16 mouse cellular contexts compared by ENCODE assay signal in the genomic region with DNA sequence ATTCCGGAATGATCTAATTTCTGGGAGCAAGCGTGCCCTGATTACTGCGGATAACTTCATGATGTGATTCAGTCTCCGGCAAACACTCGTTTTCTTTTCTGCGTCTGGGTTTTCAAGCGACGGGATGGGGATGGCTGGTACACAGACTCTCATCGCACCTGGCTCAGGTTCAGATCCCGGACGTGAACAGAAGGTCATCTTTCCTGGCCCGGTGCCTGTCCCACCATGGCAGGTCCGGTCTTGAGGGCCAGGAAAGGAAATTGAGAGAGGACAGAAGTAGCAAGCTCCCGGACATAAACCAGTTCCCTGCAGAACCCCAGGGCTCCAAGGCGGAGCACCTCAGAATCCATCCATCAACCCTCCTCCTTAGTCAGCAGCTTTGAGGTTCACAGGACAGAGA. TPM values are rescaled to one million over a fixed set of nuclear protein-coding genes. Genes with fewer than 3 reads are reported as not detected.
A peak's percentile ranks its signal among the peaks of the same experiment; 100 is the strongest.
DNase-seq lines count a peak whose midpoint lies in the region; ATAC-seq and TF ChIP-seq lines count a peak whose summit lies in the region.
"Had no signal": no experiment of that assay in that cellular context is flagged by ENCODE, and none has a peak within 500 bp of the region (broad histone marks: within the 10 kb centered on the region; RNA-seq: fewer than 3 reads in every experiment).

No protein-coding gene starts in this region.

- TF ChIP-seq CTCF in cerebellum, adult 2 months (IDR thresholded peaks at IDR 0.05; ENCODE audit: borderline replicate concordance, insufficient read depth, low read depth, low read length), result no peak

- no peak overlapping the region for H3K4me2 ChIP-seq in forebrain, embryonic 12.5 days
- no peak overlapping the region for H3K4me2 ChIP-seq in forebrain, embryonic 16.5 days (ENCODE audit: low read length)
- no peak overlapping the region for H3K4me2 ChIP-seq in midbrain, embryonic 16.5 days (ENCODE audit: low read length)
- H3K4me2 ChIP-seq: embryonic facial prominence, embryonic 12.5 days; limb, embryonic 15.5 days; stomach, embryonic 15.5 days had no signal

- no peak overlapping the region for H3K4me3 ChIP-seq in forebrain, embryonic 10.5 days
- H3K4me3 ChIP-seq in forebrain, embryonic 12.5 days (replicated peaks), result no peak overlapping the region
- no peak overlapping the region for H3K4me3 ChIP-seq in cerebellum, adult 2 months (replicated peaks; ENCODE audit: insufficient read depth, low read depth, low read length)
- no peak overlapping the region for H3K4me3 ChIP-seq in forebrain, embryonic 16.5 days (replicated peaks; ENCODE audit: low read length)
- no peak overlapping the region for H3K4me3 ChIP-seq in midbrain, embryonic 16.5 days (ENCODE audit: low read depth, low read length)
- H3K4me3 ChIP-seq: embryonic facial prominence, embryonic 12.5 days; limb, embryonic 15.5 days; megakaryocyte, embryonic 14.5 days; stomach, embryonic 15.5 days had no signal

- H3K36me3 ChIP-seq in forebrain, embryonic 10.5 days (replicated peaks), result no peaks in the 10 kb centered on the region
- H3K36me3 ChIP-seq in forebrain, embryonic 12.5 days (replicated peaks), result no peaks in the 10 kb centered on the region
- no peaks in the 10 kb centered on the region for H3K36me3 ChIP-seq in forebrain, embryonic 16.5 days (ENCODE audit: control insufficient read depth, insufficient read depth)
- no peaks in the 10 kb centered on the region for H3K36me3 ChIP-seq in midbrain, embryonic 16.5 days (ENCODE audit: control insufficient read depth, insufficient read depth, low read length)
- H3K36me3 ChIP-seq: embryonic facial prominence, embryonic 12.5 days; limb, embryonic 15.5 days; stomach, embryonic 15.5 days had no signal

- 0 out of 2 replicates have a peak overlapping the region, but pooled peaks have one; percentile 11 for H3K27ac ChIP-seq in forebrain, embryonic 10.5 days
- H3K27ac ChIP-seq in forebrain, embryonic 12.5 days, result no peak overlapping the region
- peak overlapping the region; percentile 98 for H3K27ac ChIP-seq in cerebellum, adult 2 months (ENCODE audit: insufficient read depth, low read length)
- peak overlapping the region; percentile 37 for H3K27ac ChIP-seq in forebrain, embryonic 16.5 days (ENCODE audit: low read length)
- H3K27ac ChIP-seq in midbrain, embryonic 16.5 days (ENCODE audit: low read length), result peak overlapping the region; percentile 61
- H3K27ac ChIP-seq: embryonic facial prominence, embryonic 12.5 days; limb, embryonic 15.5 days; stomach, embryonic 15.5 days had no signal

- no peak for DNase-seq in forebrain, embryonic 10.5 days (ENCODE audit: extremely low spot score, low spot score)
- peak; percentile 99 for DNase-seq in cerebellum, adult 2 months
- DNase-seq in kidney, adult 8-10 months, result no peak
- no peak for DNase-seq in thymus, postnatal 25 days
- DNase-seq in heart, adult 18-20 months, result no peak
- DNase-seq: adrenal gland, adult 2 months; kidney, postnatal 10 days; lung, adult 2 months had no signal

- H3K9me3 ChIP-seq in forebrain, embryonic 10.5 days, result no peaks in the 10 kb centered on the region
- no peaks in the 10 kb centered on the region for H3K9me3 ChIP-seq in forebrain, embryonic 12.5 days
- H3K9me3 ChIP-seq in forebrain, embryonic 16.5 days (ENCODE audit: control insufficient read depth, low read length), result no peaks in the 10 kb centered on the region
- H3K9me3 ChIP-seq in midbrain, embryonic 16.5 days (replicated peaks; ENCODE audit: control insufficient read depth, low read length, poor library complexity, severe bottlenecking), result no peaks in the 10 kb centered on the region
- H3K9me3 ChIP-seq: embryonic facial prominence, embryonic 12.5 days; limb, embryonic 15.5 days; stomach, embryonic 15.5 days had no signal

- H3K4me1 ChIP-seq in forebrain, embryonic 10.5 days, result peaks cover 34% of the 10 kb centered on the region
- H3K4me1 ChIP-seq in forebrain, embryonic 12.5 days, result peaks cover 30% of the 10 kb centered on the region
- peaks cover 87% of the 10 kb centered on the region for H3K4me1 ChIP-seq in cerebellum, adult 2 months (ENCODE audit: control insufficient read depth, insufficient read depth, low read length)
- peaks cover 20% of the 10 kb centered on the region for H3K4me1 ChIP-seq in forebrain, embryonic 16.5 days (replicated peaks; ENCODE audit: control insufficient read depth, insufficient read depth, low read length)
- peaks cover 24% of the 10 kb centered on the region for H3K4me1 ChIP-seq in midbrain, embryonic 16.5 days (ENCODE audit: control insufficient read depth, insufficient read depth, low read length)
- H3K4me1 ChIP-seq: embryonic facial prominence, embryonic 12.5 days; limb, embryonic 15.5 days; stomach, embryonic 15.5 days had no signal

- 92% methylated on average over 15 of the region's 15 CpGs for WGBS in forebrain, embryonic 10.5 days
- WGBS in forebrain, embryonic 12.5 days, result 90% methylated on average over 15 of the region's 15 CpGs
- 14% methylated on average over 15 of the region's 15 CpGs for whole genome bisulfite sequencing in cerebellum, adult 2 months
- 80% methylated on average over 15 of the region's 15 CpGs for WGBS in forebrain, embryonic 16.5 days
- WGBS in midbrain, embryonic 16.5 days, result 80% methylated on average over 15 of the region's 15 CpGs

- H3K9ac ChIP-seq in forebrain, embryonic 12.5 days, result no peak overlapping the region
- H3K9ac ChIP-seq in forebrain, embryonic 16.5 days (replicated peaks; ENCODE audit: low read depth, low read length), result no peak overlapping the region
- no peak overlapping the region for H3K9ac ChIP-seq in midbrain, embryonic 16.5 days (ENCODE audit: low read depth, low read length)
- H3K9ac ChIP-seq: embryonic facial prominence, embryonic 12.5 days; limb, embryonic 15.5 days; stomach, embryonic 15.5 days had no signal

- TF ChIP-seq POLR2A in cerebellum, adult 2 months (IDR thresholded peaks at IDR 0.05; ENCODE audit: borderline replicate concordance, insufficient read depth, low read length), result peak; percentile 60; the same call in 1 of the 2 replicates

- H3K27me3 ChIP-seq in forebrain, embryonic 10.5 days (ENCODE audit: poor library complexity, severe bottlenecking), result peaks cover 26% of the 10 kb centered on the region; the same call in 1 of the 2 replicates
- H3K27me3 ChIP-seq in forebrain, embryonic 12.5 days, result 0 out of 2 replicates have a peak, but pooled peaks cover 3% of the 10 kb centered on the region
- no peaks in the 10 kb centered on the region for H3K27me3 ChIP-seq in cerebellum, adult 2 months (ENCODE audit: control insufficient read depth, insufficient read depth, low read length)
- H3K27me3 ChIP-seq in forebrain, embryonic 16.5 days (replicated peaks; ENCODE audit: control insufficient read depth, insufficient read depth, low read length), result no peaks in the 10 kb centered on the region
- H3K27me3 ChIP-seq in midbrain, embryonic 16.5 days (ENCODE audit: control insufficient read depth, insufficient read depth, low read depth, low read length), result no peaks in the 10 kb centered on the region
- H3K27me3 ChIP-seq: embryonic facial prominence, embryonic 12.5 days; limb, embryonic 15.5 days; stomach, embryonic 15.5 days had no signal

- ATAC-seq in forebrain, embryonic 12.5 days (ENCODE audit: low FRiP score), result no peak
- no peak for ATAC-seq in forebrain, embryonic 16.5 days
- no peak for ATAC-seq in midbrain, embryonic 16.5 days

RNA-seq across cellular contexts. Expression of a gene that starts 19.9 kb away (rescaled TPM):
- polyA plus RNA-seq in forebrain, embryonic 10.5 days (2016; fragmentation: Nextera tagmentation; extraction: Ambion mirVana), result 2.0 and 2.6 TPM in 2 replicates
- polyA plus RNA-seq in forebrain, embryonic 12.5 days (2016; fragmentation: Nextera tagmentation; extraction: Ambion mirVana), result 17.0 and 19.6 TPM in 2 replicates
- polyA plus RNA-seq in cerebellum, adult 2 months (2012; rRNA removed), result 163 and 201 TPM in 2 replicates
- polyA plus RNA-seq in forebrain, embryonic 16.5 days (2015; fragmentation: Nextera tagmentation; extraction: Ambion mirVana), result 46.4 and 56.3 TPM in 2 replicates
- 49.1 and 54.9 TPM in 2 replicates for polyA plus RNA-seq in midbrain, embryonic 16.5 days (2015; fragmentation: Nextera tagmentation; extraction: Ambion mirVana)
- under 1 TPM in 1 of 2 experiments, not detected in 1; 0.10 TPM for total RNA-seq in heart, adult 18-20 months (2021)
- total RNA-seq: neutrophil, adult 5-6 weeks had no signal

Comparison
In these comparisons a context has a peak if more than half of its experiments do, and no peak if none do; other contexts are left out.
1. DNase-seq: peak in cerebellum, adult 2 months (2 of 2); none in forebrain, embryonic 10.5 days (single experiment), kidney, adult 8-10 months (0 of 2), thymus, postnatal 25 days (single experiment) and heart, adult 18-20 months (0 of 2).